Mouse (Mus musculus): ENCODE results near the gene Wdr73. TPM values are rescaled to one million over a fixed set of nuclear protein-coding genes. Genes with fewer than 3 reads are reported as not detected.

Gene Wdr73
- polyA plus RNA-seq (2014; fragmentation: Illumina TruSeq; extraction: RNeasy Lipid Tissue Mini Kit (QIAGEN cat#74804); ENCODE audit: low read depth, low replicate concordance): 13.6 TPM

GRCm38 (mm10) chr7:80900944-80901501 lies at the start of gene Wdr73:
Gene Wdr73, minus strand, starts transcription at chr7:80901269.

GRCm38 (mm10) chr7:80947445-80948350 lies 46.6 kb upstream of the Wdr73 start, which contains the start of gene Sec11a:
Gene Sec11a, minus strand, starts transcription at chr7:80947780.

GRCm38 (mm10) chr7:80904921-80905515 lies 3.9 kb upstream of the Wdr73 start, which contains the start of gene Nmb:
Gene Nmb, minus strand, starts transcription at chr7:80905076.

GRCm38 (mm10) chr7:80860729-80861274 lies 40.3 kb downstream of the Wdr73 start, which contains the start of gene Zscan2:
Gene Zscan2, plus strand, starts transcription at chr7:80860920.

Other genes starting within 250 kb of the Wdr73 start
- 2.4 TPM for gene Crtc3, start 212.4 kb downstream of the Wdr73 start, polyA plus RNA-seq (2014; fragmentation: Illumina TruSeq; extraction: RNeasy Lipid Tissue Mini Kit (QIAGEN cat#74804); ENCODE audit: low read depth, low replicate concordance)
- gene Iqgap1, start 75.3 kb downstream of the Wdr73 start, polyA plus RNA-seq (2014; fragmentation: Illumina TruSeq; extraction: RNeasy Lipid Tissue Mini Kit (QIAGEN cat#74804); ENCODE audit: low read depth, low replicate concordance): 130 TPM
- 0.57 TPM for gene Zscan2, start 40.3 kb downstream of the Wdr73 start, polyA plus RNA-seq (2014; fragmentation: Illumina TruSeq; extraction: RNeasy Lipid Tissue Mini Kit (QIAGEN cat#74804); ENCODE audit: low read depth, low replicate concordance)
- gene Nmb, start 3.8 kb upstream of the Wdr73 start, polyA plus RNA-seq (2014; fragmentation: Illumina TruSeq; extraction: RNeasy Lipid Tissue Mini Kit (QIAGEN cat#74804); ENCODE audit: low read depth, low replicate concordance): not detected
- gene Sec11a, start 46.5 kb upstream of the Wdr73 start, polyA plus RNA-seq (2014; fragmentation: Illumina TruSeq; extraction: RNeasy Lipid Tissue Mini Kit (QIAGEN cat#74804); ENCODE audit: low read depth, low replicate concordance): 143 TPM
- 9.4 TPM for gene Zfp592, start 92.4 kb upstream of the Wdr73 start, polyA plus RNA-seq (2014; fragmentation: Illumina TruSeq; extraction: RNeasy Lipid Tissue Mini Kit (QIAGEN cat#74804); ENCODE audit: low read depth, low replicate concordance)
- gene Alpk3, start 156.3 kb upstream of the Wdr73 start, polyA plus RNA-seq (2014; fragmentation: Illumina TruSeq; extraction: RNeasy Lipid Tissue Mini Kit (QIAGEN cat#74804); ENCODE audit: low read depth, low replicate concordance): not detected
- gene Slc28a1, start 213.5 kb upstream of the Wdr73 start, polyA plus RNA-seq (2014; fragmentation: Illumina TruSeq; extraction: RNeasy Lipid Tissue Mini Kit (QIAGEN cat#74804); ENCODE audit: low read depth, low replicate concordance): not detected